Mouse (Mus musculus) cerebral cortex, adult 2 months (tissue): ENCODE measurements around the gene 4930562C15Rik.

Experiments used
- WGBS: fragments of 180-500 bp; shearing (Covaris S2); methylation state at CpG from one replicate; pipeline ENCODE4 v1.1.7; 2018; 5-methylcytosine and 5-hydroxymethylcytosine counted together

Gene 4930562C15Rik

DNA sequence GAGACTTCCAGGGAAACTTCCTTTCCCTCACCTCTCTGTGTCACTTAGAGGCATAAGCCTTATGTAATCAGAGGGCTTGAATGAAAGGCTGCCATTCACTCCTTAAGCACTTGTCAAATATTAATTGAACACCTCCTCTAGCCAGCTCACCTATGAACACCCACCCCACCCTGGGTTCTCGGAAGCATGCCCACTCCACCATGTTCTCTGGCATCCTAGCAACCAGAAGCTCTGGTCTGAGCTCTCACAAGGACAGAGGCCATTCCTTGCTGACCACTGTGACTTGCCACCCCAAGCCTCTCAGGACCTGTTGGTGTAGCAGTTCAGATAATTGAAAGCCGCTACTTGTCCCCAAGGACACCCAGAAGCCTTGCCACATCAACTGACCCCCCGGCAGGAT, at the start of gene 4930562C15Rik:
Gene 4930562C15Rik (plus strand): TSS at position 226 of the 400 bp plus-strand sequence.
- WGBS = 91% methylated on average over 3 of the region's 3 CpGs

DNA sequence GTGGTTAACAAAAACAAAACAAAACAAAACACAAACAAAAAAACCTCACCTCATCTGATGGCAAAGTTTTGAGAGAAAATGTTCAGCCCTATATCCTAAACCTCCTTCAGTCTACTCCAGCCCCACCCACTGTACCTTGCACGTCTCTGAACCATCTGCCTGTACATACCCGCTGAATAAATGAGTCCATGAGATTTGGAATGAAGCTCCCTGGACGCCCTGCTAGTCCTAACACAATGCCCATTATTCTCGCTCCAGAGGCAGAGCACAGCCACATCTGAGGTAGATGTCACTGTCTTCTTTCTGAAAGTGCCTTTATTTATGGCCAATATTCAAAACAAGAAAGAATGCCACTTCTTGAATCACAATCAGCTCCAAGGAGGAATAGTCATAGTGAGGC, 49.5 kb upstream of the 4930562C15Rik start:
- WGBS = 12% methylated on average over 4 of the region's 4 CpGs

DNA sequence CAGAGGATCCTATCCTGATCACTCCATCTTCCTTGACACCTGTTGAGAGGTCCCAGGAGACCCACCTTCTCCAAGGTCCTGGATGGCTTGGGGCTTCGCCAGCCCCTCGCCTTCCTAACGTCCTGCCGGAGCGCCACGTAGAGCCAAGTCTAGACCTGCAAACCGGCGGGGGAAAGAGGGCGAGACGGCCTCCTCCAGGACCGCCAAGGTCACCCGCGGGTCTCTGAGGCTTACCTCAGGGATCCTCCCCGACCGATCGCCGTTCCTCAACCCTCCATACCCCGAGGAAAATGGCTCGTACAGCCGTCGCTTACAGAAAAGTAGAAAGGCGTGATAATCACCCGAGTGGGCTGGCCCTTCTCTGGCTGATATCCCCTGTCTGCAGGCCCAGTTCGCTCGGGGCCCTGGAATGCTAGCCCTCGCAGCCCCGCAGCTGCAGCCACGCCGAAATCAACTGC, 45.9 kb upstream of the 4930562C15Rik start:
- WGBS = under 1% methylated on average over 29 of the region's 29 CpGs

DNA sequence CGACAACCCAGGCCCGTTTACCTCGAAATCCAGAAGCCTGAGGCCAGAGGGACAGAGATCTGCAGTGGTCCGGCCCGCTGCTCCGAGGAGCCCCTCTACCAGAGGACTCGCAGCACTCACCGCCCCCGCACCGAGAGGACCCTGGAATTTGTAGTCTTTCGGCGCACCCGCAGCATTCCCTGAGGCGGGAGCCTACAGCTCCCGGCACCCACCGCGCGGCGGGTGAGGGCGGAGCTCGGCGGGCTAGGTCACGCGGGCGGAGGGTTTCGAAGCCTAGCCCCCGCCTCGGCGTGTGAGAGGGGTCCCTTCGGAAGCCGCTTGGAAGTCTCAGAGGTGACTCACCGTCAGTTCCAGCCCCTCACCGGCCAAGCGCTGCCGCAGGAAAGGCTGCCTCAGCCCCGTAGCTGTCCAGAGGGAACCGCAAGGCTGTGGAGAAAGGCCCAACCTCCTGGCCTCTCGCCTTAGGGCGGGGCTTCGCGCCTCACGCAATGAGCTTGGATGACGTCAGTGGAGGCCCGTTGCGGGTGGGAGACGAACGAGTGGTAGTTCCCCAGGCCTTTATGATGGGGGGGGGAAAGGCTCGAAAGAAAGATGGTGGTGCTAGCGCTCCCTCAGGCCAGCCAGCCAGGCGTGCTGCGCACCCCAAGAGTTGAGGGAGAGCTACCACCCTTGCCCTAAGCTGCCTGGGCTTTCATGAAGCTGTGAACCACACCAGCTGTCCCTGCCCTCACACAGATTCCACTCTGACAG, 45.2 kb upstream of the 4930562C15Rik start, which contains the start of gene Cdip1:
Gene Cdip1 (minus strand): TSS at position 483 of the 750 bp plus-strand sequence.
- WGBS = under 1% methylated on average over 51 of the region's 51 CpGs

DNA sequence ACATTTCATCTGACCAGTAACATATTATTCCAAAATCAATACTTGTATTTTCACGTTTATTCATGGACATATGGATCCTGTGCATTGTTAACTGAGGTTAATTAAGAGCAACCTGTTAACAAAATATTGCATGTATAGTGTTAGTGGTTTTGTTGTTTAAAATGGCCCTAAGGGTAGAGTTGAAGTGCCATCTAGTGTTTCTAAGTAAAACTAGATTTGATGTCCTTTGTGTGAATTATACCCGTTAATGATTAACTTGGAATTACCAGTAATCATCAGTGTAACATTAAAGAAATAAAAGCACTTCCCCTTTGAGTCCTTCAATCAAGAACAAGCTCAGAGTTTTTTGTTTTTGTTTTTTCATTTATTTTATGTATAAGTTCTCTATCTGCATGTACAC, 43.9 kb upstream of the 4930562C15Rik start:
- 40% methylated on average over 2 of the region's 2 CpGs for WGBS

DNA sequence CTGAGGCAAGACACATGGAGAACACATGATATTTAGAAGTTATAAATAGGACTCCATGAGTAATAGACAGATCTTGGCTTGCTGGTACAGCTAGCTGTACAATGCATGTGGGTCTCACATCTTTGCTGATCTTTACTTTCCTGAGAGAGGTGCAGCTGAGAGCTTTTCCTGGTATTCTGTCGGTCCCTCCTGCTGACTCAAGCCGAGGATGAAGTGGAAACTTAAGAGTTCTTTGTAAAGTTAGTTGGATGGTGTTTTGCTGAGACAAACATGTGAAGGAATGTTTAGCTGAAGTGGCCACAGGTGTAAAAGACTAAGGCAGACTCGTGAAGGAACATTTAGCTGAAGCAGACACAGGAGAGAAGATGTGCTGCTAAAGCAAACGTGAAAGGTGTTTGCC, 38.6 kb upstream of the 4930562C15Rik start:
- WGBS = 75% methylated on average over 4 of the region's 4 CpGs

DNA sequence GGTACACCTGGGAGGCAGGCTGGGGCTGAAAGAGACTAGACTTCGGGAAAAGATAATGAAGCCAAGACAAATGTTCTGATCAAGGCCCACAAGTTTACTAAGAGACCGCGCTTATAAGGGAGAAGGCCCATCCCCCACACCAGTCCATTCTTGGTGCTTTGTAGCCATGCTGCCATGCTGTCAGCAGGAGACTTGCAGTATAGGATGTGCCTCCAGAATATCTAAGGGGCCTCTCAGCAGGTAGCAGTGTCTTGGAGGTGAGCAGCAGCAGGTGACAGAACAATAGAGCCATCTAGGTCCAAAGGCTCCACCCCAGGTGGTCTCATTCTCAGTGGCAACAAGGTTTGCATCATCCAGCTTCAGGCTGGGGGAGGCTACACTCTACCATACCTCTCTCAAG, 16.9 kb upstream of the 4930562C15Rik start:
- 84% methylated on average over 3 of the region's 3 CpGs for WGBS

DNA sequence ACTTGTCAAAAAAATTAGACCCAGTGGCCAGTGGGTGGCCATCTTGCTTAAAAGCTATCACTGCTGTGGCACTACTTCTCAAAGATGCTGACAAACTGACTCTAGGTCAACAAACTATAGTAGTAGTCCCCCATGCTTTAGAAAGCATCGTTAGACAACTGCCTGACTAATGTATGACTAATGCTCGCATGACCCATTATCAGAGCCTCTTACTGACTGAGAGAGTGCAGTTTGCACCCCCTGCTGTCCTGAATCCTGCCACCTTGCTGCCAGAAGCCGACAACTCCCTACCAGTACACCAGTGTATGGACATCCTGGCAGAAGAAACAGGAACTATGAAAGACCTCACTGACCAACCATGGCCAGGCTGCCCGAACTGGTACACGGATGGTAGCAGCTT, 10.8 kb upstream of the 4930562C15Rik start:
- 84% methylated on average over 5 of the region's 5 CpGs for WGBS

DNA sequence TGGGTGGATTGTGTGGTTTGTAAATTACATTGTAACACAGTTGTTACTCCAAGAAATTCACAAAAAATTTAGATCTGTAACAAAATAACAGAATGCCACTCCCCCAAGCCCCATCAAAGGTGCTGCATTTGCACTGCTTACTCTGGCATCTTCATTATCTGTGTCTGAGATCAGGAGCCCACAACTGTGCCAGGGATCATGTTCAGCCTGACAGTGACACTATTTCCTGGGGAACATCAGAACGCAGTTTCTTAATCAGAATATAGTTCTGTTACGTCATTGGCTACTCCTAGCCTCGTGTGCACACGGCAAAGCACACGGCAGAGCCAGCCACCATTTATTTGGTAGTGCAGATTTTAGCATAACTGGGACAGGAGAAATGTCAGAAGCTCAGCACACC, 7.6 kb upstream of the 4930562C15Rik start:
- WGBS = 95% methylated on average over 5 of the region's 5 CpGs

DNA sequence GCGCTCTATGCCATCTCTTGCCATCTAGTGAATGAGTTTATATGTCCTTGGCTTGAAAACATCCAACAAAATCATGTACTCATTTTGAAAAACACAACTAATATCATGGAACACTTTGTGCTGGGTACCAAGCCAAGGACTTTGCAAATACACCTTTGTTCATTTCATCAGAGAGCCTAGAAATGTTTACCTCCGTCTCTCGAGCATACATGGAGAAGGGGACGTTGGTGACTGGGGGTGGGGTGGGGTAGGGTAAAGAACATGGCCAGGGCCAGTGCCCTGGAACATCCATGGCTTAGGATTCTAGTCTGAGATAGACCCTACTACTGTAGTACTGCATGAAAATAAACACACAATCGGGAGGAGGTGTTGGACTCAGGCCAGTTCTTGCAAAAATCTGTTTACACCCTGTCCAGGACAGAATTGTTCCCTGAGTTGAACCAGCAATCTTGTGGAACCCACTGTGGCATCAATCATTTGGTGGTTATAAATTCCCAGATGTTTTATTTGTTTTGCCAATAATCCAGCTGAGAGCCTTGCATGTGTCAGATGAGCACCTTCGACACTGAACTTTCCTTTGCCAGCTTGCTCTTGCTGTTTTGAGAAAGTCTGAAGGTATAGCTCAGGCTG, 5.8 kb upstream of the 4930562C15Rik start:
- WGBS = 83% methylated on average over 6 of the region's 6 CpGs

DNA sequence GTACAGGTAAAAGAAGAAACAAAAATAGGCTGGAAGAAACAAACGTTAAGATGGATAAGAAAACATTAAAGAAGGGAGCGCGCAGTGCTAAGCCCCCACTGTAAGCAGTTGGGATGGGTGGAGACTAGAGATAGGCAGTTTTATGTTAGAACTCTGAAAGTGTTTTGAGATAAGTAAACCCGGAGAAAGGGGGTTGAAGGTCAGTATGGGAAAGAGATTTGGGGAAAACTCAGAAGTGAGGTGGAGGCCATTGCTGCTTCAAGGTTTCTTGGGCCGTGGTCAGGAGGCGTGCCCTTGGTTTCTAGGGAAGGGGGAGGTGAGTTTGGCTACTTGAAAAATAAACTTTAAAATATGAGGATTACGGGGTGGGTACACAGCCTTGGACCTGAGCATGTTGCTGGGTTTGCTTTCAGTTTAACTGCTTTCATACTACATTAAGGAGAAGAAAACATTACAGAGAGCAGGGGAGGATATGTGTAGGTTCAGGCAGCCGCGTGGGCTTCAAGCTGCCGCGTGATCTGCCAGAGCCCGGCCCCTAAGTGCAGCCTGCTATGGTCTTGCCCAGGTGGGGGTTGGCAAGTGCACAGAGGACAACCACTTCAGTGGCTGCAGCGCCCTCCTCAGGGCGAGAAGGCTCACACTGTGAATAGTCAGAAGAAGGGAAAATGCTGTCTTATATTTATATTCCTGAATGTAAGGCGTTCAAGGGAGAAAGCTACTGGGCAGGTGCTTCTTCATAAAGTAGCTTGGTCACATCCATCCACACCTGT, 3.4 kb upstream of the 4930562C15Rik start:
- 66% methylated on average over 15 of the region's 15 CpGs for WGBS

DNA sequence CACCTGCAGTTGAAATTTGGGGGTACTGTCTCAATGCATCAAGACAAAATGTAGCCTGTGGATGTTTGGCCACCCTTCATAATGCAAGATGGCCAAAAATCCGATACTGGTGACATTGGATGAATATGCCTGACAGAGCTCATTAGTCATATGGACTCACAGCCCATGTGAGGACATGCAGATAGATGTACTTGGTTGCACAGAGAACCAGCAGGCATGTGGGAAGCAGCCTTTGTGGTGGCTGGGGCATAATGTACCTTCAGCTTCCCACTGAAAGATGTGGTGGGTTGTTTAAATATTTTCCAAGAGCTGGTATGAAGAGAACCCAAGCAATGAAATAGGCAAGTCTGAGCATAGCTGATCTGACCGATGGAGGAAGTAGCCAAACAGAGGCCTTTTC, 1.4 kb upstream of the 4930562C15Rik start:
- WGBS = 70% methylated on average over 2 of the region's 2 CpGs

DNA sequence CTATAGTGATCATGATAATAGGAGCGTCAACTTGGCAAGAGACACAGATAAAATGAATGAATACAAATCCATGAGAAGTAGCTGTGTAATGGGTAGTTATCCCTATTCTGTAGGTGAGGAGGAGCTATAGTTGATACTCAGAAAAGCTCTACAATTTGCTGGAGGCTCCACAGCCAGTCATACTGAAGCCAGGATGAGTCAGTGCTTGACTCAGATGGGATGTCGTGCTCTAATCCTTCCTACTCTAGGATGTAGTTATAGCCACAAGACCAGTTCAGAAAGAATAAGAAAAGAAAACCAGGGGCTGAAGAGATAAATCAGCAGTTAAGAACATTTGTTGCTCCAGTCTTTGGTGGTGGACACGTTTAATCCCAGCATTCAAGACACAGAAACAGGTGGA, 2.4 kb downstream of the 4930562C15Rik start:
- 67% methylated on average over 3 of the region's 3 CpGs for WGBS

DNA sequence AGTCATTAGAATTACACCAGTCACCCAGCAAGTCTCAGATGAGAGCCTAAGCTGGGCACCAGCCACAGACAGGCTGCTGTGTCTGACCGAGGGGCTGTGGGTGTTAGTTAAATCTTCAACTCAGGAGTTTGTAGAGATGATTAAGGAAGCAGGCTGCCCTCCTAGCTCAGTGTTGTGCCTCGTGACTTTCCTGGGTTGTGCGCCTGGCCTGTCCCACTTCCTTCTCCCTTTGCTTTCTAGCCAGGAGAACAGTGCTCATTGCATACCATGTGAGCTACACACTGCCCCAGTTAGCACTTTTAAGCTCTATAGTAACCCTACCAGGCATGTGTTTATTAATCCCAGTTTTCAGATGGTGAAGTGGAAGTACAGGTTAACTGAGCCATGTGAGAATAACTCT, 4.3 kb downstream of the 4930562C15Rik start:
- 71% methylated on average over 3 of the region's 3 CpGs for whole genome bisulfite sequencing

DNA sequence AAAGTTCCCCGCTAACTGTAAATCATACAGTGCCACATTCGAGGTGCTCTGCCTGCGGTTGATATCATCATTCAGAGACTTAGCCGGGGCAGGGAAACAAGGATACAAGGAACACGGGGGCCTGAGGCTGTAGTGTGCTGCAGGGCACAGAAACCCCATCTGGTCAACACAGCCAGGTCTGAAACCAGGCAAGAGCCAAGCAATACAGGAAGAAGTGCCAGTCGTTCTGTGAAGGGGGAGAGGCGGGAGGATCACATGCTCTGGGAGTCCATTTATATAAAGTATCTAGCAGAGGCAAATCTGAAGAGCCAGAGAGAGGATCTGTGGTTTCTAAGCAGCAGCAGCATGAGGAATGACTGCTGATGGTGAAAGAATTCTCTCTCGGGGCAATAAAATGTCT, 5.0 kb downstream of the 4930562C15Rik start:
- 79% methylated on average over 8 of the region's 8 CpGs for WGBS

DNA sequence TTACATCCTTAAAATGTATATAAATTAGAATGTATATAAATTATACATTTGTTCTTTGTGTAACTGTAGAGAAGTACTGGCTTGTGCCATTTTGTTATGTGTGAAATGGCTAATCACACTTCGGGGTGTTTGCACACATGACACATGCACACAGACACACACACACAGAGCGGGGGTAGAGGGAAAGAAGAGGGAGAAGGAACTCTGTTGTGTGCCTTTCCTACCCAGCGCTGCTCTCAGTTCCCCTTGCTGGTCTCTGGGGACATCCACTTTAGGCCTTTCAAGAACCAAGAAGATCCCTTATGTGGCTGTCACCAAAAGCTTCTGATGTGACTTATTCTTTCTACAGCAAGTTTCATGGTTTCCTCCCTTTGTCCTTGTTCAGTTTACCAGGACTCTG, 11.8 kb downstream of the 4930562C15Rik start:
- 82% methylated on average over 3 of the region's 3 CpGs for WGBS

DNA sequence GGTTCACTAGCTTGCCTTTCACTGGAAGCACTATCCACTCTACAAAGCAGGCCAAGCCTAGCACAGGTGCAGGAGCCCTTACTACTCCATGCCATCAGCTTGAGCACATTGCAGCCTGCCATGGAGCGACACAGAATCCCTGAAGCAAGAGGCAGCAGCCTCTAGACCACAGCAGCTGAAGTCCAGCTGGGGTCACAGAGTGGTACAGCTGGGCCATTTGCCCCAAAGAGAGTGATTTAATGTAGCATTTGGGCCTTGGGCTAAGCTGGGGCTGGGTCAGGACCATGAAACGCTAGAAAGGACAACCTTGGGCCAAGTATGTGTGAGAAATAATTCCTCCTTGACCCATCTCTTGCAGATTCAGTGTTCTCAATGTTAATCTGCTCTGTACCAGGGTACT, 12.9 kb downstream of the 4930562C15Rik start:
- 98% methylated on average over 2 of the region's 2 CpGs for WGBS

DNA sequence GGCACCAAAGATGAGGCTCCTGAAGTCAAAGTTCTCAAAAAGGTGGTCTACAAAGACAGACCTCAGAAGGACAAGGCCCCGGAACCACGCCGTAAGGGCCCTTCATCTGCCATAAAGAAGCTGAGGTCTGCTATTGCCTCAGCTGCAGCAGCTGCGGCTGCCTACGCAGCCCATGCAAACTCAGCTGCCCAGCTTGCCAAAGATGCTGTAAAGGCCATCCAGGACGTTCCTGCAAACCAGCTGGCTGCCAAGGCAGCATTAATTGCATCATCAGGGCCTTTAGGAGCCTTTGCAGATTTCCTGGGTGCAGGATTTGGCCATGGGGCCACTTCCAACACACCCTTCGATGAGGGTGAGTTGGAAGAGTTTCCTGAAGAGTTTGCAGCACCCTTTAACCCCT, 15.1 kb downstream of the 4930562C15Rik start:
- WGBS = 67% methylated on average over 7 of the region's 7 CpGs

DNA sequence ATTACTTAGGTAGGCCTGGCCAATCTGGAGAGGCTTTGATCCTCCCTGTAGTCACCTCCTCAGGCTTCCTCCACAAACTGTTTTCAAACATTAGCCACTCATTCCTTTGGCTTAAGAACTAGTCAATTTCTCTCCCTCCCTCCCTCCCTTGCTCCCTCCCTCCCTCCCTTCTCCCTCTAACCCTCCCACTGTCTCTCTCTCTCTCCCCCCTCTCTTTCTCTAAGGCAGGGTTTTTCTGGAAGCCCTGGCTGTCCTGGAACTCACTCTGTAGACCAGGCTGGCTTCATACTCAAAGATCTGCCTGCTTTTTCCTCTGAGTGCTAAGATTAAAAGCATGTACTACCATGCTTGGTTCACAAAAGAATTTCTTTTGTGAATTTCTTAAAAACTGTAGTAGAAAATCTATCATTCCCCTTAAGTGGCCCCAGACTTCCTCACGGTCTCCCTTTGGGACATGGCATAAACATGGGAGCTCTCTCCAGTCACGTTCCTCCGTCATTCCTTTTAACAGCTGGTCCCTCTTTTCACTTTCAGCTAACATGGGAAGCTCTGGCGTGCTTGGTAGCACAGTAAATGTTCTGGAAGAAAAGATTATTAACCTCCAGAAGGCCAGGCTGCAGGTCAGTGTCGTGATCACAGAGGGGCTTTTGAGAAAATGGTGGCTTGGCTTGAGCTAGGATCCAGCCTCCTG, 15.9 kb downstream of the 4930562C15Rik start:
- WGBS = 77% methylated on average over 5 of the region's 5 CpGs

DNA sequence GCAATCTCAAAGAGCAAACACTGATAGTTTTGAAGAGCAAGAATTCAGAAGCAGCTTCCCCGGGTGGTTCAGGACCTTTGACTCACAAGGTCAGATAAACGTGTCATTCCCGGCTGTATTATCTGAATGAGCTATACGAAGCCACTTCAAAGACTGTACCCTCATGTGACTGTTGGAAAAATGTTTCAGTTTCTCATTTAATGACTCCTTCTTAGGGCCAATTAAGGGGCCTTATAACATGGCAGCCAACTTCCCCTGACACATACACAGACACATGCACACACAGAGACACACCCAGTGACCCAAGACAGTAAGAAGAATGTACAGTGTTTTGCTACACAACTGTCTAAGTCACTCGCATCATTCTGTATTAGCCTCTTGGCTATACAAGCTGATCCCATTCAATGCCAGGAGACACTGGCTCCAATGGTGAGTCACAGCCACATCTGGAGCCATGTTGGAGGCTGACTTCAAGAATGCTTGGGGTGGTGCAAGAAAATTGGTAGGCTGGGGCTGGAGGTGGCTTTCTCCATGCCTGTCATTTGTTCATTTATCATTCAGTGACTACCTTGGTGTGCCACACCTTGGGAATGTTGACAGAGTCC, 19.9 kb downstream of the 4930562C15Rik start:
- WGBS = 81% methylated on average over 5 of the region's 5 CpGs

DNA sequence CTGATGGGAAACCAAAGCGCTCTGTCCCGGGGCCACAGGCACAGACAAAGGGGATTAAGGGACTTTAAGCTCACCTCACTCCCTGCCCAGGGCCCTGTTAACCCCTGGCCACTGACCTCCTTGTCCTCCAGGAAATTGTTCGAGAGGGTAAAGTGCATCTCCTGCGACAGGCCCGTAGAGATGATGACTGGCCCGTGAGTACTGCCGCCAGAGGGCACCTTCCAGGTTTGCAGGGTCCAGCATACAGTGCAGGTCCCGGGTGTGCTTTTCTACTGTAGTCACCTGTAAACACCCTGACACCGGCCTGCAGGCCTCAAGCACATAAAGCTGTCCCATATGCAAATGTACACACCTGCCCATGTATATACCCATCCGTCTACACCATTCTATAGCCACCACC, 26.2 kb downstream of the 4930562C15Rik start:
- WGBS = 53% methylated on average over 10 of the region's 10 CpGs
